8 mouse cellular contexts compared by ENCODE assay signal in genomic region chr13:114457567-114458120, GRCm38 (mm10). TPM values are rescaled to one million over a fixed set of nuclear protein-coding genes. Genes with fewer than 3 reads are reported as not detected.
DNase-seq lines count a peak whose midpoint lies in the region; ATAC-seq and TF ChIP-seq lines count a peak whose summit lies in the region.

No protein-coding gene starts in this region.

- H3K4me3 ChIP-seq in heart, embryonic 14.5 days (ENCODE audit: control insufficient read depth in 1 of 2, insufficient read depth in 1 of 2, low read depth in 1 of 2, low read length in 2 of 2): peak overlapping the region; percentile 64 to 68
- peak overlapping the region; percentile 59 for H3K4me3 ChIP-seq in forebrain, postnatal 0 days (ENCODE audit: low read depth, low read length)
- H3K4me3 ChIP-seq in liver, postnatal 0 days (ENCODE audit: low read depth, low read length): peak overlapping the region; percentile 64

- no peak for ATAC-seq in heart, embryonic 14.5 days (ENCODE audit: insufficient number of reproducible peaks, insufficient read depth, low FRiP score, low read depth)
- ATAC-seq in forebrain, postnatal 0 days: no peak
- ATAC-seq in liver, postnatal 0 days: no peak
- no peak for ATAC-seq in inflammation-experienced regulatory T-cells, adult 6 months

- WGBS in heart, embryonic 14.5 days: 2% methylated on average over 15 of the region's 15 CpGs
- 1% methylated on average over 15 of the region's 15 CpGs for WGBS in forebrain, postnatal 0 days
- WGBS in liver, postnatal 0 days (ENCODE audit: insufficient replicate concordance): 1% methylated on average over 15 of the region's 15 CpGs

- H3K36me3 ChIP-seq in heart, embryonic 14.5 days (ENCODE audit: control insufficient read depth, insufficient read depth, low read length): no peaks in the 10 kb centered on the region
- H3K36me3 ChIP-seq in forebrain, postnatal 0 days (ENCODE audit: insufficient read depth): no peaks in the 10 kb centered on the region
- no peaks in the 10 kb centered on the region for H3K36me3 ChIP-seq in liver, postnatal 0 days (replicated peaks; ENCODE audit: insufficient read depth, low read length)

- H3K9me3 ChIP-seq in heart, embryonic 14.5 days (ENCODE audit: control insufficient read depth, low read length): no peaks in the 10 kb centered on the region
- H3K9me3 ChIP-seq in forebrain, postnatal 0 days (ENCODE audit: low read length): no peaks in the 10 kb centered on the region
- H3K9me3 ChIP-seq in liver, postnatal 0 days (ENCODE audit: low read length): no peaks in the 10 kb centered on the region

- peaks cover 18% of the 10 kb centered on the region for H3K27me3 ChIP-seq in heart, embryonic 14.5 days (ENCODE audit: control insufficient read depth, insufficient read depth, low read length)
- peaks cover 40% of the 10 kb centered on the region for H3K27me3 ChIP-seq in forebrain, postnatal 0 days (ENCODE audit: insufficient read depth, low read length)
- peaks cover 54% of the 10 kb centered on the region for H3K27me3 ChIP-seq in liver, postnatal 0 days (ENCODE audit: insufficient read depth, low read length)

- H3K4me1 ChIP-seq in heart, embryonic 14.5 days (ENCODE audit: control insufficient read depth in 2 of 2, insufficient read depth in 2 of 2, low read length in 2 of 2): peaks cover 8 to 10% of the 10 kb centered on the region in 2 experiments; a peak in 3 of 4 replicates
- no peaks in the 10 kb centered on the region for H3K4me1 ChIP-seq in forebrain, postnatal 0 days (ENCODE audit: insufficient read depth)
- H3K4me1 ChIP-seq in liver, postnatal 0 days (ENCODE audit: insufficient read depth): peaks cover 3% of the 10 kb centered on the region

- no peak for TF ChIP-seq CTCF in forebrain, postnatal 0 days (IDR thresholded peaks at IDR 0.05; ENCODE audit: low read depth)
- no peak for TF ChIP-seq CTCF in liver, postnatal 0 days (IDR thresholded peaks at IDR 0.05; ENCODE audit: low read depth)

- H3K9ac ChIP-seq in heart, embryonic 14.5 days (ENCODE audit: low read length): peak overlapping the region; percentile 64
- H3K9ac ChIP-seq in forebrain, postnatal 0 days: no peak overlapping the region
- peak overlapping the region; percentile 65 for H3K9ac ChIP-seq in liver, postnatal 0 days (replicated peaks)

- intact Hi-C loops in left cerebral cortex, postnatal 14 days (cut with DNase I): loop anchor here (2.0 to 5.0 kb wide), 2 partner anchors 383 to 580 kb away; no protein-coding TSS in a partner anchor

- peak overlapping the region; percentile 87 for H3K4me2 ChIP-seq in heart, embryonic 14.5 days (ENCODE audit: low read length)
- peak overlapping the region; percentile 98 for H3K4me2 ChIP-seq in forebrain, postnatal 0 days (ENCODE audit: low read depth)
- peak overlapping the region; percentile 83 for H3K4me2 ChIP-seq in liver, postnatal 0 days (ENCODE audit: low read depth, low read length)

- no peak for DNase-seq in heart, postnatal 4 days
- peak; percentile 2 for DNase-seq in NIH3T3 (ENCODE audit: low read depth)
- DNase-seq in forebrain, postnatal 0 days: peak; percentile 14
- DNase-seq in liver, postnatal 0 days: no peak
- no peak for DNase-seq in adrenal gland, postnatal 25 days
- DNase-seq in left cerebral cortex, postnatal 14 days (ENCODE audit: low spot score in 2 of 2): no peak

- H3K27ac ChIP-seq in heart, embryonic 14.5 days (replicated peaks in 1 of 2; ENCODE audit: control insufficient read depth in 1 of 2, insufficient read depth in 1 of 2, low read depth in 2 of 2, low read length in 2 of 2): no peak overlapping the region
- H3K27ac ChIP-seq in forebrain, postnatal 0 days (ENCODE audit: low read depth, low read length): no peak overlapping the region
- H3K27ac ChIP-seq in liver, postnatal 0 days (ENCODE audit: low read depth): peak overlapping the region; percentile 84

- no peak for TF ChIP-seq EP300 in liver, postnatal 0 days (IDR thresholded peaks at IDR 0.05; ENCODE audit: low read depth)

RNA-seq across cellular contexts. Expression of gene Fst, which starts 1.1 kb away (rescaled TPM):
- 3.2 and 5.8 TPM in 2 replicates for polyA plus RNA-seq in heart, embryonic 14.5 days (2014; fragmentation: Nextera tagmentation; extraction: Ambion mirVana)
- under 1 TPM; 0.74 to 0.88 TPM for total RNA-seq in heart, postnatal 4 days (2021)
- total RNA-seq in forebrain, postnatal 0 days (2014; rRNA removed): 7.7 and 12.1 TPM in 2 replicates
- 12.2 and 12.4 TPM in 2 replicates for polyA plus RNA-seq in forebrain, postnatal 0 days (2015; fragmentation: Nextera tagmentation; extraction: Ambion mirVana)
- 6.4 and 9.2 TPM in 2 replicates for polyA plus RNA-seq in liver, postnatal 0 days (2015; fragmentation: Nextera tagmentation; extraction: Ambion mirVana)
- polyA plus RNA-seq in inflammation-experienced regulatory T-cells, adult 6 months (2017; shearing (Covaris generic)): under 1 TPM in 1 of 3 experiments, not detected in 2; 0.15 TPM
- total RNA-seq in adrenal gland, postnatal 25 days (2021): 5.6 and 7.6 TPM in 2 replicates
- total RNA-seq in left cerebral cortex, postnatal 14 days (2021): 1 to 10 TPM; 3.4 to 5.2 TPM

Comparison
In these comparisons a context has a peak if more than half of its experiments do, and no peak if none do; other contexts are left out.
1. DNase-seq: peak in NIH3T3 (single experiment) and forebrain, postnatal 0 days (single experiment); none in heart, postnatal 4 days (single experiment), liver, postnatal 0 days (single experiment), adrenal gland, postnatal 25 days (single experiment) and left cerebral cortex, postnatal 14 days (0 of 2).
2. Peak in every context shown above with its lines, with median percentiles within 50 percentile points of each other: H3K4me2 ChIP-seq and H3K4me3 ChIP-seq.